Mouse (Mus musculus) kidney, adult 18-20 months (tissue): ENCODE data around the gene Nfix.

ENCODE experiments used
- DNase-seq: peaks from one replicate; pipeline ENCODE4 v3.0.0; 2021

The Nfix gene

DNA sequence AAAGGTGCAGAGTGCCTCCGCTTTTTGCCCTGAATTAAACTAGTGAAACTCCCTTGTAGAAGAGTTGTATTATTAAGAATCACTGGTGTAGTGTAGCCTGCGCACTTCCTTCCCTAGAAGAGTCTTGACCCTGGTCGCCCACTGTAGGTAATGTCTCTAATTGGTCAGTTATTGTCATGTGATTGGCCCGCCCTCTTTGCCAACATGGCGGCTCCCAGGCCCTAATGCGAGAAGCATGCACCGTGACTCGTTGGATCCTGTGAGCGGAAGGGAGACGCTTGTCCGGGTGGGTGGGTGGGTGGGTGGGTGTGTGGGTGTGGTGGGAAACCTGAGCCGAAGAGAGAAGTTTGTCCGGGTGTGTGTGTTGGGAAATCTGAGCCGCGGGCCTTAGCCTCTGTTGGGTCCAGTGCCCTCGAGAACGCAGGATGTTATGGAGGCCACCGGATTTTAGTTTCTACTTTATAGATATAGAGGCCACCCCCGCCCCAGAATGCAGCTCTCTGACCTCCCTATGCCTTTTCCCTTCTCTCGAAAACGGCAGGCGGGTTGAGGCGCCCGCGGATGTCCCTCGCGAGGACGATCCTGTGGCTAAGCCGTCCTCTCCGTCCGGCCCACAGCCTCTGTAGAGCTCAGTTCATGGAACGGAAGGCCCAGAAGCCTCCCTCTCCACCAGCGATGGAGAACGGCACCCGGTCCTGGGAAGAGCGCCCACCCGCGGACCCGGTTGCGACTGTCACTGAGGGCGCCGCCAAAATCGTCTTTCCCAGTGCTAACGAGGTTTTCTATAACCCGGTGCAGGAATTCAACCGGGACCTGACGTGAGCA, 110.8 kb downstream of the Nfix start:
- DNase-seq: peak; percentile 94

DNA sequence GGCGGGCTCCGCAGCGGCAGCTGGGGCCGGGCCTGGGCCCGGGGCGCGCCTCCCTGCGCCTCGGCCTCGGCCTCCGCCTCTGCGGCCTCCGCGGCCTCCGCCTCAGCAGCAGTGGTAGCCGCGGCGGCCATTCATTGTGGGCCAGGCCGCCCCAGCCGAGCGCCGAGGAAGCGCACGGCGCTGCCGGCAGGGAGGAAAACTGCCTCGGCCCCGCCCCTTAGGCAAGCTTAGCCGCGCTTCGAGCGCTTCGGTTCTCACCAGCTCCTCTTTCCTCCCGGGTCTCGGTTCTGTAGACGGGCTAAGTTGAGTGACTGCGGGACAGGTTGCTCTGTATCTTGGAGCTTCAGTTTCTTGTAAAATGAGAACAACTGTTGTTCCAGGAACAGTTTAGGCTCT, 112.4 kb downstream of the Nfix start, which contains the start of gene Nacc1:
TSS of gene Nacc1 (minus strand) at position 158 of the 396 bp plus-strand sequence.
- DNase-seq: peak; percentile 90

- DNase-seq: peak; percentile 26
Observed at GRCm38 (mm10) chr8:84687003-84687704, 113.0 kb downstream of the Nfix start.

GRCm38 (mm10) chr8:84686191-84687002, 113.7 kb downstream of the Nfix start, which contains the start of gene Trmt1:
Gene Trmt1, plus strand, starts transcription at chr8:84686307.
- peak; percentile 50 for DNase-seq

DNA sequence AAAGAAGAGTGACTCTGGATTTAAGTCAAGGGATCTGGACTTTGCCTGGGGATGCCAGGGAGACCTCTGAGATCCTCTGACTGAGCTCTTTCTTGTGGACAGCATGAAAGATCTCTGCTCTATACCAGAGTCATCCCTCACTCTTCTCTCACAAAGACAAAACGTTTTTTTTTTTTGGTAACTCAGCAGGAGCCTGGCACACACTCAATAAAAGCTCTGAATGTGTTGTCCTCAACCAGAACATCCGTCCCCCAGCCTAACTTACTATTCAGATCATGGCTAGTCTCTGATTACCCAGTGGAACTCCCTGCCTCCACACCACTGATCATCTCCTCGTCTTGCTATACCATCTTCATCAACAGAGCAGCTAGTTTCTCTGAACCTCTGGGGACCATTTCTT, 115.6 kb downstream of the Nfix start:
- DNase-seq: no peak

DNA sequence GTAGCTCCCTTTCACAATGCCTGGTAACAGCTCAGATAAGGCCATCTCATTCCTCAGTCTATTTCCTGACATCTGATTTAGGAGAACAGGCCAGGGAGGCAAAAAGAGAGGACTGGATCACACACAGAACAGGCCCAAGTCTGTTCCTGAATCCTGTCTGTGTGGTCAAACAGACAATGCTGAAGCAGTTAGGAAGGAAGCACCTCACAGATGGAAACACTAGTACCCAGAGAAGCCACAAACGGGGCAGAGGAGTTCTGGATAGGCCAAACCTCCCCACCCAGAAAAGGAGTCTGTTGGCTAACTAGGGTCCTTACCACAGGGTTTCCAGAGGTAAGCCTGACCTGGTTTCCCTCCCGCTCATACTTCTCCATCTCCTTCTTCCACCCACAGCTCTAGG, 117.9 kb downstream of the Nfix start:
- DNase-seq: no peak

GRCm38 (mm10) chr8:84681476-84681875, 118.7 kb downstream of the Nfix start:
- no peak for DNase-seq

DNA sequence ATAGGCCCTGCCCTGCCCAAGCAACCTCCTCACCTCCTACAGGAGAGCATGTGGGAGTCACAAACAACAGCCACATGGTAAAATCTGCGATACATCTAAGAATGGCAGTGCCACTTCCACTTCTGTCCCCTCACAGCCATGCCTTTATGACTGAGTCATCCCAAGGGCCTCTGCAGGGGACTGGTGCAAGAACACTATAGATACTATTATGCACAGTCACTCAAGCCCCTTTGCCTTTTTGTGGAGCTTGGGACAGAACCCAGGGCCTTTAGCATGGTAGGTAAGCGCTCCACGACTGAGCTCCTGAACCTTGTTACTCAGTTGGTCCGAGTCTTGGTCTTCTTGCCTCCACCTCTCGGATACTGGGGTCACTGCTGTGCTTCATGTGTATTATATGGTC, 122.8 kb downstream of the Nfix start:
- no peak for DNase-seq

DNA sequence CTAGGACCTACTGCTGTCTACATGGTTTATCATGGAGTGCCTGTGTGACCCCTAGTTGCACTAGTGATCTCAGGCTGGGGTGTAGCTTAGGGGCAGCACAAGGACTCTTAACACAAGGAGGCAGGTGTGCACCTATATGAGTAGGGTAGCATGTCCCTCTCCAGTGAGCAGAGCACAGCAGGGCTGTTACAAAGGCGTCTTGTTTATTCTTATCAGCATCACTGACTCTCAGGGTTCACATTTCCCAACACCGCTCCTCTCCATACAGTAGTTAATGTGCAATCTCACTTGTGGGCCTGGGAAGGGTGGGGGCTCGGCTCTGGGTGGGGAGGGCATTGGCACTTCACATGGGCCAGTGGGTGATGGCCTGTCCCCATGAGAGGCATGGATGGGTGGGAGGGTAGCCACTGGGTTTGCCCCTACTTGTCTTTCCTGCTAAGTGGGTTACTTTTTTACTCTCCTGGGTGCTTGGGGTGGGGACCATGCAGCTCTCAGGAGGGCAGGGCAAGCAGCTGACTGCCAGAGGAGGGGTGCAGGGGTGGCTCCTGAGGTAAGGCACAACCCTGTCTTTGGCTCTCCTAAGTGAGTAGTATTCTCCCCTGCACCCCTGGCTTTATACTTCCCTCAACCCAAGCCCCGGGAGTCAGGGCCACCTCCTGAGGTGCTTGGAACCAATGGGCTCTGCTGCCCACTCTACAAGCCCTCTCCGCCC, 129.7 kb downstream of the Nfix start:
- peak; percentile 28 for DNase-seq

DNA sequence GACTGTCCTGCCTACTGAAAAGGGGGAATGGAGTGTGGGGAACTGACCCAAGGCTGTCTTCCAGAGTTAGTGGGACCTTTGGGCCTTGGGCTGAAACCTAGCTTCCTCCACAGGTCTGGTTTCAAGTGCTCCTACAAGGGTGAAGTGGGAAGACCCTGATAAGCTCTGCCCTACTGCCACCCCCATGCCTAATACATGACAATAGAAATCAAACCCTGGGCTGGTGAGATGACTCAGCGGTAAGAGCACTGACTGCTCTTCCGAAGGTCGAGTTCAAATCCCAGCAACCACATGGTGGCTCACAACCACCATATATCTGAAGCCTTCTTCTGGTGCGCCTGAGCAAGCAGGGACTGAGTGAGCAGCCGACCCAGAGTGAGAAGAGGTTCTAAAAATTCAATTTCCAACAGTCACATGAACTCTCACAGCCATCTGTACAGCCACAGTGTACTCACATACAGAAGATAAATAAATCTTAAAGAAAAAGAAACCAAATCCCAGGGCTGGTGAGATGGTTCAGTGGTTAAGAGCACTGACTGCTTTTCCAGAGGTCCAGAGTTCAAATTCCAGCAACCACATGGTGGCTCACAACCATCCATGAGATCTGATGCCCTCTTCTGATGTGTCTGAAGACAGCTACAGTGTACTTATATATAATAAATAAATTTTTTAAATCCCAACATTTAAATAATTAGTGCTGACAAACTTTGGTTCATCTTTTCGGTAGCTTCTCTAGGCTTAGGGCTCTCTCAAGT, 131.2 kb downstream of the Nfix start:
- DNase-seq: peak; percentile 23

GRCm38 (mm10) chr8:84668081-84668480, 132.1 kb downstream of the Nfix start:
- DNase-seq: no peak

DNA sequence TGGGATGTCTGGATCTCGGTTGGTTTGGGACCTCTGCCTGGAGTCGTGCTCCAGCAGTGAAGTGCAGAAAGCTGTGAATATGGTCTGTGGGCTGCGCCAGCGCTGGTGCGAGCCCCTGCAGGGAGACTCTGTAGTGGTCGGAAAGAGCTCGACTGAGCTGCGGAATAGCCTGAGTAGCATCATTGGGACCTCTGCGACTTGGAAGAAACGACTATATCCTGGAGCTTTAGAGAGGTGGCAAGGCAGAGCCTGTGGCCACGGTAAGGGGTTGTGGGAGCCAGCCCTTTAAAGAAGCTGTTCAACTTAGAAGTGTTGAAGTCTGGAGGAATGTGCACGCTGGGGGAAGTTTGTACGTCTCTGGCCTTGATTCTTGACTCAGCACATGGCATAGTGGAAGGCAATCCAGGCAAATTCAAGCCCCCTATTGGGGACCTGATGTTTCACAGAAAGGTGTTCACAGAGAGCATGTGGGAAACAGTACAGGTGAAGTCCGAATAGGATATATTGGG, 134.7 kb downstream of the Nfix start:
- DNase-seq: no peak

GRCm38 (mm10) chr8:84664566-84665384, 135.4 kb downstream of the Nfix start:
- DNase-seq: peak; percentile 83

DNA sequence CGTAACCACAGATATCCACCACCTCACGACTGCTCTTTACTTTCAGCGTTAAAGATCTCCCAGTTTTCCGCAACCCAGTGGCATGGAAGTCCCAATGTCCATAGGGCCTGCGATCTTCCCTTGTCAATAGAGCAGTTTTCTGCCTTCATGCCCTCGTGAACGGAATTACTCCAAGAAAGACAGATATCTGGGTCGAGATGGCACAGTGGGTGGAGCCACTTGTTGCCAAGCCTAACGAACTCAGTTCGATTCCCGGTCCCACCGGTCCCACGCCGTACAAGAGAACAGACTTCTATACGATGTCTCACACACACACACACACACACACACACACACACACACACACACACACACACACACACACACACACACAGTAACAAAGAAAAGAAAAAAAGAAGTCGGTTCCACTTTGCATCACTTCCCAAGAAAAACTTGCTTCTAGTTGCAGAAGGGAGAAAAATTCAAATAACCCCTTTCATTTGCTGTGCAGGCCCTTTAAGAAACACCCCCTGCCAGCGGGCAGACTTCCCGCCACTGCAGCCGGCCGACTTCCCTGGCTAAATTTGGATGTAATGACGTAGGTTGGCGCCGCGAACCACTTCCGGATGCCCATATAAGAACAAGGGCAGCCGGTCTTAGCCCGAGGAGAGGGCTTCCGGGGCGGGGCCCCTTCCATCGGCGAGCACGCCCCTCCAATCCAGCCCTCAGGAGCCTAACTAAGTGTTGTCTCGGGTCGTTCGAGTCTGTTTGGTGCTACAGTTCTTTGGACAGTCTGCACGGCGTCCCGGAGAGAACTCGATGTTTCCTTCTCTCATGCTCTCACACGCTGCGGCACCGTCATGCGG, 136.4 kb downstream of the Nfix start:
- peak; percentile 97 for DNase-seq

DNA sequence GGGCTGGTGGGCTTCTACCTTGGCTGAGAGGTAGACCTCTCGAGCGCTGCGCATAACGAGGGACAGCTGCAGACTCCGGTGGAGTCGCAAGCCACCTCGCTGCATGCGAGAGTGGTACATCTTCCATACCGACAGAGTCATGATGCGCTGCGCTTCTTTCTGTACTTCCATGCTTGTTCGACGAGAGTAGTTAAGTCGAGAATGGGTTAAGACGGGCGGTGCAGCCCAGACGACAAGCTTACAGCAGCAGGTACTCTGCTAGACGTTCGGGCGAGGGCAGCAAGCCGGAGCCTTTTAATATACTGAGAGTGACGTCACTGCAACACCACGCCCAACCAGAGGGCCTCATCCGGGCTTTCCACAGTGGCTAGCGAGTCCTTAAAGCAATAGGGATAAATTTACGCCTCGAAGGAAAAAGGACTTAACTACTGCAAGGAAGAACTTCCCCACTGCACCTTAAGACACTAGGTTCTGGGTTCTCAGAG, 137.5 kb downstream of the Nfix start, which contains the start of gene Ier2:
TSS of gene Ier2 (minus strand) at position 272 of the 485 bp plus-strand sequence.
- DNase-seq: peak; percentile 96

DNA sequence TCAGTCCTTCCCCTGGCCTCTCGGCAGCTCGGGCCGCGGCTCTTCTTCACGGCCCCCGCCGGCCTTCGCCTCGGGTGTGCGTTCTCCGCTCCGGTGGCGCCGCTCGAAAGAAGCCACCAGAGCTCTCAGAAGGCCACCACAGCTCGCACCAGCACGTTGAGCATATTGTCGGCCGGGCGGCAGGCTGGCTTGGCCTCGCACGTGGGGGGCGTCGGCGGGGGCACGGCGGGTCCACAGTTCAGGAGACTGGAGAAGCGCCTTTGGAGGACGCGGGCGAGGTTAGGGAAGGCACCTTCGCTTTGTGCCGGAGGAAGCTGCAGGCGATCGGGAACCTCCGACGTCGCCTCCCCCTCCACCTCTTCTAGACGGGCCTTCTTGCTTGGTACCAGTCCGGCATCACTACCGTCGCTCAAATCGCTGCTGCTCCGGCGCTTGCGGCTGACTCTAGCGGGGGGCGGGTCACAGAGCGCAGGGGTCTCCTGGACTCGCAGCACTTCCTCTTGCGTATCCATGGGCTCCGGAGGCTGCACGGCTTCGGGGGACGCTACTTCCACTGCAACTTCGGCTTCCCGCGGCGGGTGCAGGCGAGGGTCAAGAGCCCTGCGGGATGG, 138.1 kb downstream of the Nfix start:
- peak; percentile 67 for DNase-seq

- DNase-seq: peak; percentile 87
Observed at GRCm38 (mm10) chr8:84661458-84661871, 138.7 kb downstream of the Nfix start.

GRCm38 (mm10) chr8:84660819-84661457, 139.2 kb downstream of the Nfix start:
- peak; percentile 72 for DNase-seq
